Mouse (Mus musculus): ENCODE results near the gene Eml5. TPM values are rescaled to one million over a fixed set of nuclear protein-coding genes. Genes with fewer than 3 reads are reported as not detected.

The Eml5 gene
- total RNA-seq (2021) = 10 to 100 TPM; 66.5 to 67.7 TPM

GRCm38 (mm10) chr12:98900881-98901801 lies at the start of gene Eml5:
Gene Eml5, minus strand, starts transcription at chr12:98901484.
- peak; percentile 91 for DNase-seq
- intact Hi-C loops (cut with DNase I) = no loop called here

GRCm38 (mm10) chr12:98932856-98933255 lies 31.6 kb upstream of the Eml5 start:
- intact Hi-C loops (cut with DNase I) = no loop called here
- no peak for DNase-seq

GRCm38 (mm10) chr12:98932441-98932840 lies 31.2 kb upstream of the Eml5 start:
- intact Hi-C loops (cut with DNase I) = no loop called here

GRCm38 (mm10) chr12:98931174-98931573 lies 29.9 kb upstream of the Eml5 start:
- intact Hi-C loops (cut with DNase I) = no loop called here
- peak; percentile 9 for DNase-seq

More at GRCm38 (mm10) chr12:98932441-98932840, 31.2 kb upstream of the Eml5 start:
- DNase-seq = no peak

GRCm38 (mm10) chr12:98920194-98920991 lies 19.1 kb upstream of the Eml5 start, which contains the start of gene Ttc8:
Gene Ttc8, plus strand, starts transcription at chr12:98920574.
- intact Hi-C loops (cut with DNase I) = no loop called here

GRCm38 (mm10) chr12:98910096-98910495 lies 8.8 kb upstream of the Eml5 start:
- intact Hi-C loops (cut with DNase I) = no loop called here
- no peak for DNase-seq

More at GRCm38 (mm10) chr12:98920194-98920991, 19.1 kb upstream of the Eml5 start, which contains the start of gene Ttc8:
- DNase-seq = peak; percentile 91

- intact Hi-C loops (cut with DNase I) = no loop called here
- DNase-seq = no peak
Observed at GRCm38 (mm10) chr12:98905466-98905865, 4.2 kb upstream of the Eml5 start.

GRCm38 (mm10) chr12:98900341-98900880 lies 873 bp downstream of the Eml5 start:
- peak; percentile 29 for DNase-seq
- intact Hi-C loops (cut with DNase I) = no loop called here

- no peak for DNase-seq
- intact Hi-C loops (cut with DNase I) = no loop called here
Observed at GRCm38 (mm10) chr12:98899676-98900075, 1.6 kb downstream of the Eml5 start.

- intact Hi-C loops (cut with DNase I) = no loop called here
- no peak for DNase-seq
Observed at GRCm38 (mm10) chr12:98896761-98897160, 4.5 kb downstream of the Eml5 start.

GRCm38 (mm10) chr12:98884515-98884914 lies 16.8 kb downstream of the Eml5 start:
- DNase-seq = no peak
- intact Hi-C loops (cut with DNase I) = no loop called here

- DNase-seq = no peak
- intact Hi-C loops (cut with DNase I) = no loop called here
Observed at GRCm38 (mm10) chr12:98881796-98882195, 19.5 kb downstream of the Eml5 start.

- intact Hi-C loops (cut with DNase I) = loop anchor here (10.0 kb wide), 1 partner anchor 64 kb away; no protein-coding TSS in a partner anchor
- no peak for DNase-seq
Observed at GRCm38 (mm10) chr12:98878693-98879092, 22.6 kb downstream of the Eml5 start.

GRCm38 (mm10) chr12:98875216-98875615 lies 26.1 kb downstream of the Eml5 start:
- DNase-seq = no peak
- intact Hi-C loops (cut with DNase I) = loop anchor here (10.0 kb wide), 1 partner anchor 60 kb away; no protein-coding TSS in a partner anchor

GRCm38 (mm10) chr12:98872836-98873235 lies 28.4 kb downstream of the Eml5 start:
- DNase-seq = no peak
- intact Hi-C loops (cut with DNase I) = loop anchor here (10.0 kb wide), 1 partner anchor 58 kb away; no protein-coding TSS in a partner anchor

- no peak for DNase-seq
- intact Hi-C loops (cut with DNase I) = no loop called here
Observed at GRCm38 (mm10) chr12:98863436-98863835, 37.8 kb downstream of the Eml5 start.

- DNase-seq = no peak
- intact Hi-C loops (cut with DNase I) = no loop called here
Observed at GRCm38 (mm10) chr12:98860316-98860715, 41.0 kb downstream of the Eml5 start.

GRCm38 (mm10) chr12:98850767-98851166 lies 50.5 kb downstream of the Eml5 start:
- peak; percentile 51 for DNase-seq
- intact Hi-C loops (cut with DNase I) = no loop called here

- intact Hi-C loops (cut with DNase I) = no loop called here
- no peak for DNase-seq
Observed at GRCm38 (mm10) chr12:98844774-98845173, 56.5 kb downstream of the Eml5 start.

- no peak for DNase-seq
- intact Hi-C loops (cut with DNase I) = no loop called here
Observed at GRCm38 (mm10) chr12:98840135-98840534, 61.1 kb downstream of the Eml5 start.

GRCm38 (mm10) chr12:98837940-98838339 lies 63.3 kb downstream of the Eml5 start:
- intact Hi-C loops (cut with DNase I) = no loop called here
- DNase-seq = no peak

All from left cerebral cortex, postnatal 4 days (tissue).